Mouse (Mus musculus): ENCODE measurements around the gene Npat.

Npat gene

GRCm38 (mm10) chr9:53609306-53609967, 72.6 kb downstream of the Npat start:
- intact Hi-C loops (cut with DNase I) = no loop called here

GRCm38 (mm10) chr9:53609968-53610781, 73.3 kb downstream of the Npat start, which contains the start of gene Acat1:
Gene Acat1 (minus strand): TSS chr9:53610382.
- intact Hi-C loops (cut with DNase I) = no loop called here

- intact Hi-C loops (cut with DNase I) = no loop called here
Observed at GRCm38 (mm10) chr9:53614286-53614685, 77.4 kb downstream of the Npat start.

GRCm38 (mm10) chr9:53615246-53615645, 78.4 kb downstream of the Npat start:
- intact Hi-C loops (cut with DNase I) = no loop called here

Measured in adrenal gland (tissue).